Mouse (Mus musculus) neural tube, embryonic 10.5 days (tissue): Measurements from ENCODE around the gene Gm9112.
"Not testable (repeated sequence)": the region's sequence is repeated elsewhere in the genome, so short reads cannot be mapped to it uniquely, and the experiment has no call there.

Experiments used
- DNase-seq: peaks from one replicate; pipeline ENCODE4 v3.0.0-alpha.2; 2017; ENCODE audit warnings: low spot score; ENCODE audit errors: extremely low spot score

The Gm9112 gene

GRCm38 (mm10) chrX:102707535-102707934, at the start of gene Gm9112, which contains the start of gene Dmrtc1b:
TSS of gene Gm9112 (minus strand) at chrX:102707635.
TSS of gene Dmrtc1b (plus strand) at chrX:102707865.
- not testable (repeated sequence) for DNase-seq

- DNase-seq, result not testable (repeated sequence)
These were observed 16.8 kb upstream of the Gm9112 start for GRCm38 (mm10) chrX:102724226-102724625.

- DNase-seq, result peak; percentile 13
These were observed 6.8 kb downstream of the Gm9112 start for GRCm38 (mm10) chrX:102700636-102701035.

- DNase-seq, result peak; percentile 14
These were observed 18.2 kb downstream of the Gm9112 start for GRCm38 (mm10) chrX:102689252-102689651.

- DNase-seq, result not testable (repeated sequence)
These were observed 20.6 kb downstream of the Gm9112 start, which contains the start of gene Gm3880 for GRCm38 (mm10) chrX:102686872-102687271. TSS of gene Gm3880 (minus strand) at chrX:102686972.

GRCm38 (mm10) chrX:102684706-102685105, 22.7 kb downstream of the Gm9112 start:
- not testable (repeated sequence) for DNase-seq

GRCm38 (mm10) chrX:102666641-102667040, 40.8 kb downstream of the Gm9112 start:
- no peak for DNase-seq

GRCm38 (mm10) chrX:102660712-102661111, 46.7 kb downstream of the Gm9112 start:
- no peak for DNase-seq
